Mouse (Mus musculus) hindbrain, embryonic 13.5 days (tissue): Measurements from ENCODE around the gene Lrrc51. TPM values are rescaled to one million over a fixed set of nuclear protein-coding genes. Genes with fewer than 3 reads are reported as not detected.
"Not testable (repeated sequence)": the region's sequence is repeated elsewhere in the genome, so short reads cannot be mapped to it uniquely, and the experiment has no call there.

Experiments used
- ATAC-seq: fragments of 200-750 bp; cut with Nextera tagmentation; 2 replicates; pipeline ENCODE4 v1.8.0; 2017; ENCODE audit warnings: moderate TSS enrichment; ENCODE audit not compliant: low FRiP score
- H3K27ac ChIP-seq: fragments of 300-500 bp; sonication (generic); 2 replicates; pipeline ENCODE4 v1.5.1; 2015; ENCODE audit warnings: inconsistent platforms, mild to moderate bottlenecking, moderate library complexity
- H3K27me3 ChIP-seq: fragments of 300-500 bp; sonication (generic); 2 replicates; pipeline ENCODE4 v1.6.1; 2015; ENCODE audit warnings: mild to moderate bottlenecking, inconsistent platforms
- H3K36me3 ChIP-seq: fragments of 300-500 bp; sonication (generic); 2 replicates; pipeline ENCODE4 v1.6.1; 2015; ENCODE audit warnings: mild to moderate bottlenecking, inconsistent platforms
- H3K4me1 ChIP-seq: fragments of 300-500 bp; sonication (generic); replicated peaks from 2 replicates; pipeline ENCODE4 v1.6.1; 2015; ENCODE audit warnings: inconsistent platforms
- H3K4me2 ChIP-seq: fragments of 300-500 bp; sonication (generic); 2 replicates; pipeline ENCODE4 v1.6.1; 2015; ENCODE audit warnings: inconsistent platforms, mild to moderate bottlenecking, moderate library complexity
- H3K4me3 ChIP-seq: fragments of 300-500 bp; sonication (generic); 2 replicates; pipeline ENCODE4 v1.5.1; 2015; ENCODE audit warnings: mild to moderate bottlenecking, inconsistent platforms
- H3K9ac ChIP-seq: fragments of 300-500 bp; sonication (generic); 2 replicates; pipeline ENCODE4 v1.6.1; 2015; ENCODE audit warnings: mild to moderate bottlenecking, inconsistent platforms
- H3K9me3 ChIP-seq: fragments of 300-500 bp; sonication (generic); 2 replicates; pipeline ENCODE4 v1.6.1; 2016; ENCODE audit warnings: inconsistent platforms
- WGBS: fragments of 180-500 bp; shearing (Covaris S2); methylation state at CpG from one replicate; pipeline ENCODE4 v1.1.7; 2015; 5-methylcytosine and 5-hydroxymethylcytosine counted together
- polyA plus RNA-seq: library from polyadenylated mRNA; unstranded; fragments of >200 nt; fragmentation: Nextera tagmentation; extraction: Ambion mirVana; gene quantifications from 2 replicates; pipeline ENCODE4 v1.2.1, GENCODE M21; 2015

Lrrc51 gene
- polyA plus RNA-seq, 1 experiment from 2014 or later = 12.1 TPM

- WGBS = 93% methylated on average over 2 of the region's 2 CpGs
These were observed 29.9 kb upstream of the Lrrc51 start for GRCm38 (mm10) chr7:101963621-101964020.

GRCm38 (mm10) chr7:101962829-101963228 lies 29.1 kb upstream of the Lrrc51 start:
- no peaks in the 10 kb centered on the region for H3K27me3 ChIP-seq
- WGBS = 92% methylated on average over 2 of the region's 2 CpGs
- no peaks in the 10 kb centered on the region for H3K36me3 ChIP-seq
- H3K4me3 ChIP-seq = no peak overlapping the region
- H3K27ac ChIP-seq = no peak overlapping the region
- H3K9me3 ChIP-seq = no peaks in the 10 kb centered on the region
- no peak overlapping the region for H3K9ac ChIP-seq
- H3K4me1 ChIP-seq = 0 out of 2 replicates have a peak, but pooled peaks cover 5% of the 10 kb centered on the region
- ATAC-seq = no peak
- H3K4me2 ChIP-seq = no peak overlapping the region

More at GRCm38 (mm10) chr7:101963621-101964020, 29.9 kb upstream of the Lrrc51 start:
- peaks cover 9% of the 10 kb centered on the region for H3K4me1 ChIP-seq
- no peak overlapping the region for H3K4me2 ChIP-seq
- H3K9ac ChIP-seq = no peak overlapping the region
- no peak overlapping the region for H3K4me3 ChIP-seq
- H3K36me3 ChIP-seq = no peaks in the 10 kb centered on the region
- no peaks in the 10 kb centered on the region for H3K27me3 ChIP-seq
- H3K9me3 ChIP-seq = no peaks in the 10 kb centered on the region
- no peak for ATAC-seq
- H3K27ac ChIP-seq = no peak overlapping the region

- H3K4me3 ChIP-seq = no peak overlapping the region
- H3K36me3 ChIP-seq = no peaks in the 10 kb centered on the region
- 96% methylated on average over 5 of the region's 5 CpGs for WGBS
- no peak for ATAC-seq
- H3K4me2 ChIP-seq = no peak overlapping the region
- no peak overlapping the region for H3K27ac ChIP-seq
- no peak overlapping the region for H3K9ac ChIP-seq
- H3K4me1 ChIP-seq = 0 out of 2 replicates have a peak, but pooled peaks cover 5% of the 10 kb centered on the region
- H3K9me3 ChIP-seq = no peaks in the 10 kb centered on the region
- H3K27me3 ChIP-seq = no peaks in the 10 kb centered on the region
These were observed 23.2 kb upstream of the Lrrc51 start for GRCm38 (mm10) chr7:101956911-101957310.

DNA sequence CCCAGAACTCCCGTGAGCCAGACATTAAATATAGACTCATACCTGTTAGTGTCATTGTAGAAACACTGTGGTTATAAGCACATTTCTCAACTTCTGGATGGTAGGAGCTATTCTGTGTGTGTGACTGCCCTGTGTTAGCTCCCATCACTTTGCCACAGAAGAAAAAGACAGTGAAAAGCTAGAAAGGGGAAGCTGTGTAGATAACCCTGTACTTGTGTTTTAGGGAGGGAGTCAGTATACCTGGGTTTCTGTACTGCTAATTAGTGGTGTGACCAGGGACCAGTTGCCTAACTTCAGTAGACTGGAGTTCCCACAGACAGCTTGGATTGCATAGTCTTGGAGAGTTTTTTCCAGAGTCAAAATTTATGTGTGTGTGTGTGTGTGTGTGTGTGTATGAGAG lies 22.8 kb upstream of the Lrrc51 start:
- 90% methylated on average over 1 of the region's 1 CpGs for WGBS
- Histone ChIP-seq H3K9me3 (no peaks in the 10 kb centered on the region), H3K27me3 (no peaks in the 10 kb centered on the region), H3K9ac (no peak overlapping the region), H3K4me1 (0 out of 2 replicates have a peak, but pooled peaks cover 5% of the 10 kb centered on the region), H3K36me3 (no peaks in the 10 kb centered on the region), H3K27ac (no peak overlapping the region), H3K4me2 (no peak overlapping the region), H3K4me3 (no peak overlapping the region)
- no peak for ATAC-seq

GRCm38 (mm10) chr7:101955862-101956261 lies 22.2 kb upstream of the Lrrc51 start:
- H3K4me3 ChIP-seq = no peak overlapping the region
- H3K4me2 ChIP-seq = no peak overlapping the region
- no peaks in the 10 kb centered on the region for H3K36me3 ChIP-seq
- H3K4me1 ChIP-seq = 0 out of 2 replicates have a peak, but pooled peaks cover 5% of the 10 kb centered on the region
- no peak overlapping the region for H3K9ac ChIP-seq
- 55% methylated on average over 4 of the region's 4 CpGs for WGBS
- no peak for ATAC-seq
- no peaks in the 10 kb centered on the region for H3K27me3 ChIP-seq
- H3K27ac ChIP-seq = no peak overlapping the region
- H3K9me3 ChIP-seq = no peaks in the 10 kb centered on the region

DNA sequence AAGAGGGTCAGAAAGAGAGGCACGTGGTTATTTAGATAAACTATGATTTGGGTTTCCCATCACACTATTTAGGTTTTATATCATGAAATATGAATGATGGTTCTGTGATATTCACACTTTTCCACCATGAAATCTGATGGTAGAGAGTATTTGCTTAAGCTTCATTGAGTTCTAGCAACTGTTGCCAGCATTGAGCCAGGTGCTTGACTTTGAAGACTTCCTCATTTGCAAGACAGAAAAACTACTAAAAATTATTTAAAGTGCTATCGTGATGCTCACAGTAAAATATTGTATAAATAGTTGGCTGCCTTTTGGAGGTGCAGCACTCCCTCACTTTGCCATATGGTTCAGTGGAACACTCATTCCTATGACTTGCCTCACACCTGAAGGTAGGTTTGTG lies 21.6 kb upstream of the Lrrc51 start:
- WGBS = 92% methylated on average over 2 of the region's 2 CpGs
- no peak for ATAC-seq

GRCm38 (mm10) chr7:101954163-101954562 lies 20.5 kb upstream of the Lrrc51 start:
- Histone ChIP-seq H3K4me2 (no peak overlapping the region), H3K36me3 (no peaks in the 10 kb centered on the region), H3K27me3 (no peaks in the 10 kb centered on the region), H3K9ac (no peak overlapping the region), H3K9me3 (no peaks in the 10 kb centered on the region), H3K4me1 (no peaks in the 10 kb centered on the region), H3K27ac (no peak overlapping the region), H3K4me3 (no peak overlapping the region)
- ATAC-seq = no peak
- WGBS = 92% methylated on average over 2 of the region's 2 CpGs

More for the DNA sequence above, 21.6 kb upstream of the Lrrc51 start:
- H3K4me3 ChIP-seq = no peak overlapping the region
- H3K4me2 ChIP-seq = no peak overlapping the region
- H3K9me3 ChIP-seq = no peaks in the 10 kb centered on the region
- H3K27me3 ChIP-seq = no peaks in the 10 kb centered on the region
- no peaks in the 10 kb centered on the region for H3K36me3 ChIP-seq
- 0 out of 2 replicates have a peak, but pooled peaks cover 5% of the 10 kb centered on the region for H3K4me1 ChIP-seq
- H3K9ac ChIP-seq = no peak overlapping the region
- no peak overlapping the region for H3K27ac ChIP-seq

DNA sequence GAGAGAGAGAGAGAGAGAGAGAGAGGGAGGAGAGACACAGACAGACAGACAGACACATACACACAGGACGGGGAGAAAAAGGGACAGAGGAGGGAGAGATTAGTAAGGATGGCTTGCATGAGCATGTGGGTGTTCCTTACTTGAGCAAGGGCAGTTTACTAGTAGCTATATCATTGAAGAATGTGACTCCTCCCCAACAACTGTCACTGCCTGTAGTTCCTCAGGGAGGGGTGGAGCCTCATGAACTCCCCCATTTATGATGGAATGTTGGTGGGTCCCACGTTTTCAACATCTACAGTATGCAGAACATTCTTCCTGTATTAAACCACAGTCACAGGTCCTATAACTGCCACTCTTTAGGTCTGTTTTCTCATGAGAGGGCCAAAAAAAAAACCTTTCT lies 18.4 kb upstream of the Lrrc51 start:
- ATAC-seq = no peak
- H3K4me3 ChIP-seq = no peak overlapping the region
- no peaks in the 10 kb centered on the region for H3K36me3 ChIP-seq
- H3K4me2 ChIP-seq = no peak overlapping the region
- no peaks in the 10 kb centered on the region for H3K27me3 ChIP-seq
- no peaks in the 10 kb centered on the region for H3K9me3 ChIP-seq
- no peaks in the 10 kb centered on the region for H3K4me1 ChIP-seq
- WGBS = 84% methylated on average over 2 of the region's 2 CpGs
- no peak overlapping the region for H3K27ac ChIP-seq
- no peak overlapping the region for H3K9ac ChIP-seq

DNA sequence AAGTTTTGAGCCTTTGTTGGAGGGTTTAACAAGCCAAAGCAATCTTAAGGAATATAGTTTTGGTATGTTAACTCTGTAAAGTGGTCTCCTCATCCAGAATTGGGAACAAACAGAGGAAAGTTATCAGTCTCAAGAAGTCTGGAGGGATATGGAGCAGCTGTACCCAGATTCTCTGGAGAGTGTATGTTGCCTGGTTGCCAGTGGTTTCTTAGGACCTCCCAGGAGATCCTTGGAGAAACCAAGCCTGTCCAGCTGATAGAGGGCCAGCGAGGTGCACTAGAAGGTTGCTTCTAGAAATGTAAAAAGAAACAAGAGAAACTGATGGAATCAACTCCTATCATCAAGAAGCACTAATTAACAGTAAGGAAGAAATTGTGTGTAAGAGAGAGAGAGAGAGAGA lies 18.0 kb upstream of the Lrrc51 start:
- Histone ChIP-seq H3K27ac (no peak overlapping the region), H3K9ac (no peak overlapping the region), H3K4me2 (no peak overlapping the region), H3K4me1 (no peaks in the 10 kb centered on the region), H3K27me3 (no peaks in the 10 kb centered on the region), H3K36me3 (no peaks in the 10 kb centered on the region), H3K4me3 (no peak overlapping the region), H3K9me3 (no peaks in the 10 kb centered on the region)
- ATAC-seq = no peak
- WGBS = 86% methylated on average over 1 of the region's 1 CpGs

DNA sequence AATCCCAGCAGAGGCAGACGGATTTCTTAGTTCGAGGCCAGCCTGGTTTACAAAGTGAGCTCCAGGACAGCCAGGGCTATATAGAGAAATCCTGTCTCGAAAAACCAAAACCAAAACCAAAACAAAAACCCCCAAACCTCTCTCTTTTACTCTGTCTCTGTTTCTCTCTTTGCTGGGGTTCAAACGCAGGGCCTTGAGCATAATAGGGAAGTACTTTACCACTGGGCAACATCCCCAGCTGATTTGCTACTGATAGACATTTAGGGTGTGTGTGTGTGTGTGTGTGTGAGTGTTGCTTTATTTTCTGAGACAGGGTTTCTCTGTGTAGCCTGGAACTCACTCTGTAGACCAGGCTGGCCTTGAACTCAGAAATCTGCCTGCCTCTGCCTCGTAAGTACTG lies 15.3 kb upstream of the Lrrc51 start:
- 89% methylated on average over 5 of the region's 5 CpGs for WGBS
- H3K9me3 ChIP-seq, ATAC-seq: not testable (repeated sequence)

GRCm38 (mm10) chr7:101939758-101940157 lies 6.1 kb upstream of the Lrrc51 start:
- Histone ChIP-seq H3K27ac (no peak overlapping the region), H3K36me3 (no peaks in the 10 kb centered on the region), H3K4me2 (no peak overlapping the region), H3K4me1 (peaks cover 26% of the 10 kb centered on the region), H3K27me3 (no peaks in the 10 kb centered on the region), H3K9ac (no peak overlapping the region), H3K9me3 (no peaks in the 10 kb centered on the region), H3K4me3 (no peak overlapping the region)
- no peak for ATAC-seq
- 95% methylated on average over 4 of the region's 4 CpGs for WGBS

More for the DNA sequence above, 15.3 kb upstream of the Lrrc51 start:
- H3K36me3 ChIP-seq, H3K4me3 ChIP-seq, H3K27me3 ChIP-seq, H3K4me1 ChIP-seq, H3K27ac ChIP-seq, H3K4me2 ChIP-seq, H3K9ac ChIP-seq: not testable (repeated sequence)

GRCm38 (mm10) chr7:101938348-101938747 lies 4.7 kb upstream of the Lrrc51 start:
- Histone ChIP-seq H3K36me3 (no peaks in the 10 kb centered on the region), H3K9ac (no peak overlapping the region), H3K4me2 (no peak overlapping the region), H3K27ac (no peak overlapping the region), H3K9me3 (no peaks in the 10 kb centered on the region), H3K4me3 (no peak overlapping the region), H3K27me3 (no peaks in the 10 kb centered on the region), H3K4me1 (peaks cover 30% of the 10 kb centered on the region)
- 96% methylated on average over 2 of the region's 2 CpGs for WGBS
- no peak for ATAC-seq

- peaks cover 37% of the 10 kb centered on the region for H3K4me1 ChIP-seq
- H3K36me3 ChIP-seq = no peaks in the 10 kb centered on the region
- no peaks in the 10 kb centered on the region for H3K9me3 ChIP-seq
- 91% methylated on average over 4 of the region's 4 CpGs for WGBS
- no peak overlapping the region for H3K27ac ChIP-seq
- H3K4me2 ChIP-seq = no peak overlapping the region
- no peaks in the 10 kb centered on the region for H3K27me3 ChIP-seq
- H3K4me3 ChIP-seq = no peak overlapping the region
- no peak for ATAC-seq
- no peak overlapping the region for H3K9ac ChIP-seq
These were observed 3.9 kb upstream of the Lrrc51 start for GRCm38 (mm10) chr7:101937569-101937968.
